Mouse (Mus musculus): Measurements from ENCODE around the gene Fbxo21. TPM values are rescaled to one million over a fixed set of nuclear protein-coding genes. Genes with fewer than 3 reads are reported as not detected.

The Fbxo21 gene
- polyA plus RNA-seq, 1 experiment from 2014 or later: 55.3 TPM

- H3K27me3 ChIP-seq: no peaks in the 10 kb centered on the region
- no peaks in the 10 kb centered on the region for H3K4me1 ChIP-seq
- no peak overlapping the region for H3K4me3 ChIP-seq (replicated peaks)
- H3K27ac ChIP-seq (replicated peaks): no peak overlapping the region
- H3K4me2 ChIP-seq (replicated peaks): no peak overlapping the region
- no peaks in the 10 kb centered on the region for H3K9me3 ChIP-seq (replicated peaks)
- 40% methylated on average over 7 of the region's 7 CpGs for WGBS
- no peak for ATAC-seq (ENCODE audit: insufficient number of reproducible peaks, low FRiP score, low TSS enrichment, low read depth)
- no peak overlapping the region for H3K9ac ChIP-seq
- peaks cover 93% of the 10 kb centered on the region for H3K36me3 ChIP-seq
Observed at GRCm38 (mm10) chr5:117999061-117999460, 22.5 kb downstream of the Fbxo21 start.

- H3K27ac ChIP-seq (replicated peaks): no peak overlapping the region
Observed at GRCm38 (mm10) chr5:117999584-117999983, 23.1 kb downstream of the Fbxo21 start.

DNA sequence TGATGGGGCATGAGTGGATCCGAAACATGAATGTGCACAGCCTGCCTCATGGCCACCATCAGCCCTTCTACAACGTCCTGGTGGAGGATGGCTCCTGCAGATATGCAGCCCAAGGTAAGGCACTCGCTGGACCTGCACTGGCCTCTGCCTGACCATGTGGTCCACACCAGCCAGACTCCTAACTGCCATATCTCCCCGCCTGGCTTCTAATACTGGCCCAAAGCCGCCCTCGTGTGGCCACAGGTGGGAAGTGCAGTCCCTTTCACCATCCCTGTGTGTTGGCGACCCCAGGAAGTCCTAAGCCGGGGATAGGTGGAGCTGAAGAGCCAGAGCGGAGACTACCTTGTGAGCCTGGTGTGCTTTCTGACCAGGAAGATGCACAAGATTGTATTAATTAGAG is 25.5 kb downstream of the Fbxo21 start:
- Histone ChIP-seq H3K4me2 (replicated peaks) (no peak overlapping the region), H3K36me3 (peaks cover 83% of the 10 kb centered on the region), H3K27me3 (no peaks in the 10 kb centered on the region), H3K4me3 (replicated peaks) (no peak overlapping the region), H3K27ac (replicated peaks) (no peak overlapping the region), H3K9me3 (replicated peaks) (no peaks in the 10 kb centered on the region), H3K4me1 (peaks cover 3% of the 10 kb centered on the region; the same call in 1 of the 2 replicates), H3K9ac (no peak overlapping the region)
- WGBS: 35% methylated on average over 9 of the region's 9 CpGs
- no peak for ATAC-seq (ENCODE audit: insufficient number of reproducible peaks, low FRiP score, low TSS enrichment, low read depth)

More at GRCm38 (mm10) chr5:117999584-117999983, 23.1 kb downstream of the Fbxo21 start:
- H3K9me3 ChIP-seq (replicated peaks): no peaks in the 10 kb centered on the region
- H3K27me3 ChIP-seq: no peaks in the 10 kb centered on the region
- no peak for ATAC-seq (ENCODE audit: insufficient number of reproducible peaks, low FRiP score, low TSS enrichment, low read depth)
- WGBS: 70% methylated on average over 11 of the region's 11 CpGs
- peaks cover 92% of the 10 kb centered on the region for H3K36me3 ChIP-seq
- no peak overlapping the region for H3K4me2 ChIP-seq (replicated peaks)
- H3K9ac ChIP-seq: no peak overlapping the region
- no peak overlapping the region for H3K4me3 ChIP-seq (replicated peaks)
- H3K4me1 ChIP-seq: peaks cover under 1% of the 10 kb centered on the region; the same call in 1 of the 2 replicates

- no peak overlapping the region for H3K9ac ChIP-seq
- no peaks in the 10 kb centered on the region for H3K9me3 ChIP-seq (replicated peaks)
- no peak overlapping the region for H3K4me2 ChIP-seq (replicated peaks)
- peaks cover 3% of the 10 kb centered on the region; the same call in 1 of the 2 replicates for H3K4me1 ChIP-seq
- H3K36me3 ChIP-seq: peaks cover 84% of the 10 kb centered on the region
- no peaks in the 10 kb centered on the region for H3K27me3 ChIP-seq
- no peak overlapping the region for H3K27ac ChIP-seq (replicated peaks)
- 73% methylated on average over 8 of the region's 8 CpGs for WGBS
- no peak overlapping the region for H3K4me3 ChIP-seq (replicated peaks)
- no peak for ATAC-seq (ENCODE audit: insufficient number of reproducible peaks, low FRiP score, low TSS enrichment, low read depth)
Observed at GRCm38 (mm10) chr5:118004619-118005018, 28.1 kb downstream of the Fbxo21 start.

- H3K9me3 ChIP-seq (replicated peaks): no peaks in the 10 kb centered on the region
- H3K4me1 ChIP-seq: peaks cover 3% of the 10 kb centered on the region; the same call in 1 of the 2 replicates
- no peak overlapping the region for H3K4me2 ChIP-seq (replicated peaks)
- no peak overlapping the region for H3K4me3 ChIP-seq (replicated peaks)
- H3K27ac ChIP-seq (replicated peaks): no peak overlapping the region
- H3K27me3 ChIP-seq: no peaks in the 10 kb centered on the region
- H3K9ac ChIP-seq: no peak overlapping the region
- 70% methylated on average over 1 of the region's 1 CpGs for WGBS
- peaks cover 76% of the 10 kb centered on the region for H3K36me3 ChIP-seq
- 0 out of 2 replicates have a peak, but pooled peaks have one; percentile 16 for ATAC-seq (ENCODE audit: insufficient number of reproducible peaks, low FRiP score, low TSS enrichment, low read depth)
Observed at GRCm38 (mm10) chr5:118005728-118006127, 29.2 kb downstream of the Fbxo21 start.

- ATAC-seq (ENCODE audit: insufficient number of reproducible peaks, low FRiP score, low TSS enrichment, low read depth): no peak
- H3K4me3 ChIP-seq (replicated peaks): no peak overlapping the region
- WGBS: 92% methylated on average over 13 of the region's 13 CpGs
- H3K36me3 ChIP-seq: peaks cover 50% of the 10 kb centered on the region
- no peaks in the 10 kb centered on the region for H3K9me3 ChIP-seq (replicated peaks)
- H3K27me3 ChIP-seq: no peaks in the 10 kb centered on the region
- H3K9ac ChIP-seq: no peak overlapping the region
- peaks cover 3% of the 10 kb centered on the region; the same call in 1 of the 2 replicates for H3K4me1 ChIP-seq
- H3K27ac ChIP-seq (replicated peaks): no peak overlapping the region
- H3K4me2 ChIP-seq (replicated peaks): no peak overlapping the region
Observed at GRCm38 (mm10) chr5:118008344-118008743, 31.8 kb downstream of the Fbxo21 start.

GRCm38 (mm10) chr5:118010872-118011271 is 34.3 kb downstream of the Fbxo21 start:
- H3K4me2 ChIP-seq (replicated peaks): no peak overlapping the region
- H3K27ac ChIP-seq (replicated peaks): no peak overlapping the region; the same call in 1 of the 2 replicates
- no peaks in the 10 kb centered on the region for H3K9me3 ChIP-seq (replicated peaks)
- no peaks in the 10 kb centered on the region for H3K27me3 ChIP-seq
- H3K9ac ChIP-seq: no peak overlapping the region
- 80% methylated on average over 7 of the region's 7 CpGs for WGBS
- peaks cover 36% of the 10 kb centered on the region for H3K36me3 ChIP-seq
- H3K4me1 ChIP-seq: peaks cover 7% of the 10 kb centered on the region
- ATAC-seq (ENCODE audit: insufficient number of reproducible peaks, low FRiP score, low TSS enrichment, low read depth): no peak
- no peak overlapping the region for H3K4me3 ChIP-seq (replicated peaks)

GRCm38 (mm10) chr5:118011796-118012195 is 35.3 kb downstream of the Fbxo21 start:
- H3K4me3 ChIP-seq (replicated peaks): no peak overlapping the region
- peaks cover 7% of the 10 kb centered on the region for H3K4me1 ChIP-seq
- no peaks in the 10 kb centered on the region for H3K9me3 ChIP-seq (replicated peaks)
- H3K27ac ChIP-seq (replicated peaks): no peak overlapping the region
- ATAC-seq (ENCODE audit: insufficient number of reproducible peaks, low FRiP score, low TSS enrichment, low read depth): no peak
- no peak overlapping the region for H3K9ac ChIP-seq
- 76% methylated on average over 7 of the region's 7 CpGs for WGBS
- no peaks in the 10 kb centered on the region for H3K27me3 ChIP-seq
- H3K36me3 ChIP-seq: peaks cover 27% of the 10 kb centered on the region
- H3K4me2 ChIP-seq (replicated peaks): no peak overlapping the region

- H3K9ac ChIP-seq: no peak overlapping the region
- H3K27ac ChIP-seq (replicated peaks): no peak overlapping the region
- no peaks in the 10 kb centered on the region for H3K9me3 ChIP-seq (replicated peaks)
- H3K4me2 ChIP-seq (replicated peaks): no peak overlapping the region
- H3K27me3 ChIP-seq: 0 out of 2 replicates have a peak, but pooled peaks cover 6% of the 10 kb centered on the region
- peak; percentile 32 for ATAC-seq (ENCODE audit: insufficient number of reproducible peaks, low FRiP score, low TSS enrichment, low read depth)
- no peak overlapping the region for H3K4me3 ChIP-seq (replicated peaks)
- peaks cover 7% of the 10 kb centered on the region for H3K4me1 ChIP-seq
- no peaks in the 10 kb centered on the region for H3K36me3 ChIP-seq
- WGBS: 13% methylated on average over 12 of the region's 12 CpGs
Observed at GRCm38 (mm10) chr5:118015028-118015427, 38.5 kb downstream of the Fbxo21 start.

GRCm38 (mm10) chr5:118015669-118016068 is 39.1 kb downstream of the Fbxo21 start:
- Histone ChIP-seq H3K9ac (no peak overlapping the region), H3K4me1 (peaks cover 7% of the 10 kb centered on the region), H3K4me3 (replicated peaks) (no peak overlapping the region), H3K4me2 (replicated peaks) (no peak overlapping the region), H3K27ac (replicated peaks) (no peak overlapping the region), H3K27me3 (0 out of 2 replicates have a peak, but pooled peaks cover 6% of the 10 kb centered on the region), H3K9me3 (replicated peaks) (no peaks in the 10 kb centered on the region), H3K36me3 (no peaks in the 10 kb centered on the region)
- whole genome bisulfite sequencing: 89% methylated on average over 2 of the region's 2 CpGs
- ATAC-seq (ENCODE audit: insufficient number of reproducible peaks, low FRiP score, low TSS enrichment, low read depth): no peak

DNA sequence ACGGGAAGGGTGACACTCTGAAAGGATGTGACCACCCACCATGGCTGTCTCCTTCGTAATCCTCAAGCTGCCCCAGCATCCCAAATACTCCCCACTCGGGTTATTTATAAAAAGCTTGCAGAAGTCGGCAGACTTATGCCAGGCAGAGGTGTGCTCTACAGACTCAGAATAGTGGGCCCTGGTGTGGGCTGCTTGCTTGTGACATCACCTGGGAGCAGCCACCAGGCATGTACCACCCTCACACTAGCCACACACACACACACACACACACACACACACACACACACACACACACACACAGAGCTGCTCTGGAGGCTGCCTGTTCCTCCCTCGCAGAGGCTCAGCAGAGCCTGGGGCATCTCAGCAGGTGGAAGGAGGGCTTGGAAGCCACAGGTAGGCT is 41.0 kb downstream of the Fbxo21 start:
- Histone ChIP-seq H3K4me1 (peaks cover 7% of the 10 kb centered on the region), H3K4me3 (replicated peaks) (no peak overlapping the region), H3K36me3 (no peaks in the 10 kb centered on the region), H3K27ac (replicated peaks) (no peak overlapping the region), H3K9me3 (replicated peaks) (no peaks in the 10 kb centered on the region), H3K4me2 (replicated peaks) (no peak overlapping the region), H3K9ac (no peak overlapping the region), H3K27me3 (0 out of 2 replicates have a peak, but pooled peaks cover 6% of the 10 kb centered on the region)
- WGBS: 35% methylated on average over 5 of the region's 5 CpGs
- no peak for ATAC-seq (ENCODE audit: insufficient number of reproducible peaks, low FRiP score, low TSS enrichment, low read depth)

GRCm38 (mm10) chr5:118019905-118020304 is 43.4 kb downstream of the Fbxo21 start:
- no peak overlapping the region for H3K4me3 ChIP-seq (replicated peaks)
- no peak overlapping the region for H3K9ac ChIP-seq
- ATAC-seq (ENCODE audit: insufficient number of reproducible peaks, low FRiP score, low TSS enrichment, low read depth): no peak
- H3K9me3 ChIP-seq (replicated peaks): no peaks in the 10 kb centered on the region
- no peak overlapping the region for H3K4me2 ChIP-seq (replicated peaks)
- no peak overlapping the region for H3K27ac ChIP-seq (replicated peaks)
- WGBS: 54% methylated on average over 11 of the region's 11 CpGs
- H3K4me1 ChIP-seq: peaks cover 4% of the 10 kb centered on the region
- H3K36me3 ChIP-seq: no peaks in the 10 kb centered on the region
- H3K27me3 ChIP-seq: 0 out of 2 replicates have a peak, but pooled peaks cover 6% of the 10 kb centered on the region
